Mouse (Mus musculus) adrenal gland, adult 8-10 months (tissue): ENCODE results near the gene Fntb. TPM values are rescaled to one million over a fixed set of nuclear protein-coding genes. Genes with fewer than 3 reads are reported as not detected.

Experiments
- DNase-seq: peaks from one replicate; pipeline ENCODE4 v3.0.0; 2022
- total RNA-seq, 4 experiments: library from RNA; stranded (reverse); gene quantifications; 2 replicates each; pipeline ENCODE4 v1.2.4; 2022

The Fntb gene
- total RNA-seq, 4 experiments from 2014 or later: 14.4 to 18.8 (median 16.8) TPM

DNA sequence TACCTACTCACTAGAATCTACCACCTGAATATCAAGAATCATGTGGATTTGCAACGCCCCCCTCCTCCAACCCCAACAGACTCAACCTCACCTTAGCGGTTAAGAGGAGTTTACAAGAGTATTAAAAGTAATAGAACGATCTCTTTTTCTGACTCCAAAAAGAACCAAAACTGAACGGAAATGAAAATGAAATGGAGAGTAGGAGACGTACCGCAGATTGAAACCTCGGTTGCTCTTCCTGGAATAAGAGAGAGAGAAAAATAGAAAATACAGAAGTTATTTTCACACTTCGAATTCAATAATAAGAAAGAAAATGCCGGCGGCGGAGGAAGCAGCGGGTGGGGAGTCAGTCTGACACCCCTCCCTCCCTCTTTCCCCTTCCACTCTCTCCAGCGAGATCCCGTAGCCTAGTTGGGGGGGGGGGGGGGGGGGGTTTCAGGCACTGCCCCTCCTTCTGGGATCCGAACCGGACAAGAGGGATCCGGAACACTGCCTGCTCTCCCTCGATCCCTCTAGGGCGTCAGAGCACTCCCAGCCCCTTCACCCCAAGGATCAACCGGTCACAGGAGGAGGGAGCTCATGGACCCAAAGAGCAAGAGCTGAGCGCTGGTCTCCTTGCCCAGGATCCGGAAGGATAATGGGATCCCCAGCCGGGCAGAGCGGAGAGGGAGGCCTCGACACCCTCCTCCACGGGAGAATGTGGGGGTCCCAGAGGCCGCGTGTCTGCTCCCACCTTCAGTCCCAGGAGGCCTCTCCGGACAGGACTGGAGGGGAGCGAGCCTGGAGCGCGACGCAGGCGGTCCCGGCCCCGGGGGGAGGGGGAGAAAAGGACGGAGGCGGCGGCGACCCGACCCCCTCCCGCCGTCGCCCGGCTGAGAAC lies 195.9 kb downstream of the Fntb start:
- no peak for DNase-seq

DNA sequence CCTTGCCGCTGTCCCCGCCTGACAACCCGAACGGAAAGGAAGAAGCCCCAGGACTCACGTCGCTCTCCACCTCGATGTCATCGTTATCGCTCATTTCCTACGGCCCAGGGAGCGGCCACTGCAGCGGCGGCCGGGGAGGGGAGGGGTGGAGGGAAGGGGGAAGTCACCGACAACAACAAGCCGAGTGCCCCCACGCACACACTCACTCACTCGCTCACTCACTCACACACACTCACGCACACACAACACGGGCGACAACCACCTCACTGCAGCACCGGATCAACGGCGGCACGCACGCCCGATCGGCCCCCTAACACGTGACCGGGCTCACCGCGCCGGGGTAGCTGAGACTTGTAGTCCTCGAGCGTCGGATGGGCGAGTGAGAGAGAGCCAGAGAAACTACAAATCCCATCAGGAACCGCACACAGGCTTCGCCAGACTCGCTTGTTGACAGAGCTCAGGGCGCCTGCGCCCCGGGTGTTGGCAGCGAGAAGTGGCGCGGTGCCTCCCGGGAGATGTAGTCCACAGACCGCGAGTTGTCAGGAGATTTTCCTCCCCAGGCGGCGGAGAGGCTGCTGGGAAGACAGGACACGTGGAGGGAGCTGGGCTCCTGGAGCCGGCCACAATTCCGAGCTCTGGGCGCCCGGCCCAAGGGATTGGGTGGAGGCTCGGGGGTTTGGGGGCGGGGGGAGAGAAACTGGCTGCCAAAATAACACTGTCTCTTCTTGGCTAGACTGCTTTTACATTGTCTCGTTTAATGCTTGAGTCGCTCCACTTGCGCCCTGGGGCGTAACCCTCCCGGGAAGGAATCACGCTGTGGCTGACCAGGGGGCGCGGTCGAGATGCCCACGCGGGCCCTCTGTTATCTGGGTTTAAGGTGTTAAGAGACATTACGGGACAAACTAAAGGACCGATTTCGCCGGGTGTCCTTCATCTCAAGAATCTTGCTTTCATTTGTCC lies 196.8 kb downstream of the Fntb start, which contains the start of gene Max:
Gene Max, minus strand, starts transcription at position 270 of the 960 bp plus-strand sequence.
- DNase-seq: peak; percentile 99

DNA sequence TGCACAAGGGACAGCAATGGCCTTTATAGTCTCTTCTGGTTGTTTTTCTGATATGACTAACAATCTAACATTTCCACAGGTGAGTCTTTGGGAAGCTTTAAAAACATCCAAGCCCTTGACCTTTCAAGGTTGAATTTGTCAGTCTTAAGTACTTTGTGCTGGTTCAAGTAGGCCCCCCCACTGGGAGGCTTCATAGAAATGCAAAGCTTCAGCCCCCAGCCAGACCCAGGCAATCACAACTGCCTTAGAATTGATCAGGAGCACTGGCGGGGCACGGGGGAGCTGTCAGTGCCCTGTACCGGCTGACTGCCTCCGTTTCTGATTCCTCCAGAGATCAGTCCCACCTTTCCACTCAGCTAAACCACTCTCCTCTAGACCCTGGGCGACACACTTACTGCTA lies 199.7 kb downstream of the Fntb start:
- no peak for DNase-seq

DNA sequence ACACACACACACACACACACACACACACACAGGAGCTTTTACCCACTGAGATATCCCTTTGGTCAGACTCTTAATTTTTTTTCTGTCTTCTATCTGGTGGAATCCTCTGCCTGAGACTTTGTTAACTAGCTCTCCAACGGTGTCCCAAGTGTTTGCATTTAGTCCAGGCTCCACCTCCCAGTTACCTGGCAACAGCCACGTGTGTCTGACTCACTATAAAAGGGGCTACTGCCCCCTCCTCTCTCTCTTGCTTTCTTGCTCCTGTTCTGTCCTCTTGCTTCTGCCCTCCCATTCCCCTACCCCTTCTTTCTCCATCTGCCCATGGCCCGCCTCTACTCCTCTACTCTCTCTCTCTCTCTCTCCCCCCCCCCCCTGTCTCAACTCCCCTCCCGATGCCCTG lies 200.5 kb downstream of the Fntb start:
- no peak for DNase-seq

Other genes with a start within 250 kb of the Fntb start
- 10 to 100 TPM; 10.8 to 23.4 (median 16.2) TPM for gene Plekhg3, start 234.7 kb upstream of the Fntb start, total RNA-seq
- gene Sptb, start 55.0 kb upstream of the Fntb start, total RNA-seq: 10 to 100 TPM; 17.6 to 57.6 (median 38.8) TPM
- 10 to 100 TPM; 81.3 to 93.7 (median 92.7) TPM for gene Churc1, start 51 bp upstream of the Fntb start, total RNA-seq
- gene Gpx2, start 30.0 kb downstream of the Fntb start, total RNA-seq: under 1 TPM in 1 of 4 experiments, not detected in 3; 0.23 TPM
- gene Rab15, start 57.3 kb downstream of the Fntb start, total RNA-seq: 1 to 10 TPM; 4.0 to 6.5 (median 4.6) TPM
- 10 to 100 TPM; 61.4 to 74.7 (median 70.7) TPM for gene Max, start 196.6 kb downstream of the Fntb start, total RNA-seq